20 mouse cellular contexts compared by ENCODE assay signal in the genomic region with DNA sequence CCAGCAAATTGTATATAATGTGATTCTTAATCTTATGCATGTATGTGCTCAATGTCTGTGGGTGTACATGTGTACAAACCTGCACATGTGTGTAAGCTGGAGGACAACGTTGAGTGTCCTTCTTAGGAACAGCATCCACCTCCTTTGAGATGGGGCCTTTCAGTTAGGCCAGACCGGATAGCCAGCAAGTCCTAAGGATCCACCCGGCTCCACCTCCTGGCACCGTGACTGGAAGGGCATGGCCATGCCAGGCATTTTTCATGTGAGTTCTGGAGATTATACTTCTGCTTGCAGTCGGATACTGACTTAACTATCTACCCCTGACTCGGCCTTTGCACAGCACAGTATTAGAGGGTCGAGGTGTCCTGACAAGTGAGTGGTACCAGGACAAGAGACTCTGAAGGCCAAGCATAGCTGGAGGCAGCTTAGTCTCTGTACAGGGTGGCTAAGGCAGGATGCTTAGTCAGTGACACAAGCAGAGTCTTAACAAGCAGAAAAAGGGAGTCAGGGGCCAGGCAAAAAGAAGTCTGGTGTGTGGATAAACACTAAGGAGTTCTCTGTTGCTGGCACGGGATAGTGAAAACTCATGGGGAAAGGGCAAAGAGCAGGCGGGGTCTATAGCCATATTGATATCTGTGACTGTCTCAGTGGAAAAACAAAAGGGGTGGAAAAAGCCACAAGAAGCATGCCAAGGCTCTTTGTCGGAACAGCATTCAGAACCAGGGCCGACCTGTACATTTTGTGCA.
A peak's percentile ranks its signal among the peaks of the same experiment; 100 is the strongest.
DNase-seq lines count a peak whose midpoint lies in the region; ATAC-seq lines count a peak whose summit lies in the region.
"Had no signal": no experiment of that assay in that cellular context is flagged by ENCODE, and none has a peak within 500 bp of the region (broad histone marks: within the 10 kb centered on the region; RNA-seq: fewer than 3 reads in every experiment).

No protein-coding gene starts in this region.

- peak; percentile 37 for DNase-seq in adrenal gland, postnatal 25 days
- DNase-seq in adrenal gland, adult 2 months: no peak
- no peak for DNase-seq in heart, postnatal 4 days
- peak; percentile 27 for DNase-seq in lung, postnatal 10 days
- no peak for DNase-seq in lung, postnatal 36 days
- DNase-seq: cerebellum, adult 8-10 months; gastrocnemius, postnatal 14 days; midbrain, embryonic 14.5 days; retina, postnatal 1 day; right cerebral cortex, postnatal 4 days; thymus, postnatal 25 days had no signal

- H3K27ac ChIP-seq in heart, embryonic 15.5 days: 0 out of 2 replicates have a peak overlapping the region, but pooled peaks have one; percentile 0
- no peak overlapping the region for H3K27ac ChIP-seq in intestine, embryonic 16.5 days (ENCODE audit: low read length)
- no peak overlapping the region for H3K27ac ChIP-seq in forebrain, embryonic 15.5 days (replicated peaks)
- H3K27ac ChIP-seq: embryonic facial prominence, embryonic 13.5 days; forebrain, embryonic 10.5 days; kidney, postnatal 0 days; lung, embryonic 15.5 days had no signal

- H3K9ac ChIP-seq in heart, embryonic 15.5 days: no peak overlapping the region
- no peak overlapping the region for H3K9ac ChIP-seq in intestine, embryonic 16.5 days (ENCODE audit: low read depth, low read length)
- H3K9ac ChIP-seq in forebrain, embryonic 15.5 days (replicated peaks): no peak overlapping the region
- H3K9ac ChIP-seq: embryonic facial prominence, embryonic 13.5 days; lung, embryonic 15.5 days had no signal

- no peaks in the 10 kb centered on the region for H3K36me3 ChIP-seq in heart, embryonic 15.5 days
- H3K36me3 ChIP-seq in intestine, embryonic 16.5 days (ENCODE audit: control insufficient read depth, insufficient read depth, low read length): no peaks in the 10 kb centered on the region
- H3K36me3 ChIP-seq in forebrain, embryonic 15.5 days: no peaks in the 10 kb centered on the region
- H3K36me3 ChIP-seq: forebrain, embryonic 10.5 days; lung, embryonic 15.5 days had no signal

- no peak for ATAC-seq in heart, embryonic 15.5 days (replicated peaks; ENCODE audit: insufficient number of reproducible peaks, insufficient read depth, low FRiP score, low read depth)
- no peak for ATAC-seq in intestine, embryonic 16.5 days
- no peak for ATAC-seq in forebrain, embryonic 15.5 days (replicated peaks)
- ATAC-seq: intestine, postnatal 0 days had no signal

- H3K9me3 ChIP-seq in heart, embryonic 15.5 days (replicated peaks): no peaks in the 10 kb centered on the region
- H3K9me3 ChIP-seq in intestine, embryonic 16.5 days (ENCODE audit: control insufficient read depth, low read length): no peaks in the 10 kb centered on the region
- H3K9me3 ChIP-seq in forebrain, embryonic 15.5 days: no peaks in the 10 kb centered on the region
- H3K9me3 ChIP-seq: embryonic facial prominence, embryonic 13.5 days; forebrain, embryonic 10.5 days; lung, embryonic 15.5 days had no signal

- peaks cover 30% of the 10 kb centered on the region for H3K4me1 ChIP-seq in heart, embryonic 15.5 days (replicated peaks)
- peaks cover 10% of the 10 kb centered on the region; the same call in 1 of the 2 replicates for H3K4me1 ChIP-seq in intestine, embryonic 16.5 days (ENCODE audit: control insufficient read depth, insufficient read depth, low read length)
- no peaks in the 10 kb centered on the region for H3K4me1 ChIP-seq in forebrain, embryonic 15.5 days
- H3K4me1 ChIP-seq: forebrain, embryonic 10.5 days had no signal

- no peak overlapping the region for H3K4me2 ChIP-seq in heart, embryonic 15.5 days
- H3K4me2 ChIP-seq in intestine, embryonic 16.5 days (ENCODE audit: low read depth, low read length): no peak overlapping the region
- no peak overlapping the region for H3K4me2 ChIP-seq in forebrain, embryonic 15.5 days (replicated peaks)
- H3K4me2 ChIP-seq: embryonic facial prominence, embryonic 13.5 days; liver, embryonic 11.5 days; lung, embryonic 15.5 days had no signal

- no peaks in the 10 kb centered on the region for H3K27me3 ChIP-seq in heart, embryonic 15.5 days
- H3K27me3 ChIP-seq in intestine, embryonic 16.5 days (replicated peaks; ENCODE audit: control insufficient read depth, insufficient read depth, low read length): no peaks in the 10 kb centered on the region
- peaks cover 3% of the 10 kb centered on the region; the same call in 1 of the 2 replicates for H3K27me3 ChIP-seq in forebrain, embryonic 15.5 days
- H3K27me3 ChIP-seq: embryonic facial prominence, embryonic 13.5 days; lung, embryonic 15.5 days had no signal

- no peak overlapping the region for H3K4me3 ChIP-seq in heart, embryonic 15.5 days
- H3K4me3 ChIP-seq in intestine, embryonic 16.5 days (ENCODE audit: low read length): no peak overlapping the region
- no peak overlapping the region for H3K4me3 ChIP-seq in forebrain, embryonic 15.5 days
- H3K4me3 ChIP-seq: embryonic facial prominence, embryonic 13.5 days; forebrain, embryonic 10.5 days; lung, embryonic 15.5 days had no signal

- 53% methylated on average over 11 of the region's 11 CpGs for WGBS in heart, embryonic 15.5 days
- 69% methylated on average over 11 of the region's 11 CpGs for WGBS in intestine, embryonic 16.5 days
- 92% methylated on average over 11 of the region's 11 CpGs for WGBS in forebrain, embryonic 15.5 days

Comparison
In these comparisons a context has a peak if more than half of its experiments do, and no peak if none do; other contexts are left out.
1. DNase-seq: peak in adrenal gland, postnatal 25 days (single experiment) and lung, postnatal 10 days (single experiment); none in adrenal gland, adult 2 months (single experiment), heart, postnatal 4 days (single experiment) and lung, postnatal 36 days (single experiment).